Mouse (Mus musculus) retina, adult 2 months (tissue): ENCODE measurements at regions not wholly inside any gene's neighbourhood (a gene's known extent, or its start where the extent isn't known, plus 50 kb on each side); places are given as distances from the start of the nearest gene placed in this dataset.

Experiments
- DNase-seq: peaks from one replicate; pipeline ENCODE4 v3.0.0-alpha.2; 2012; ENCODE audit warnings: low read depth, low spot score

- no peak for DNase-seq
Observed at GRCm38 (mm10) chr2:12697209-12697608, 226.6 kb upstream of the Pter start.

GRCm38 (mm10) chr2:12699331-12699730 is 224.5 kb upstream of the Pter start:
- no peak for DNase-seq

GRCm38 (mm10) chr2:12707514-12707913 is 216.3 kb upstream of the Pter start:
- DNase-seq = no peak

GRCm38 (mm10) chr2:12709156-12709923 is 214.5 kb upstream of the Pter start:
- peak; percentile 54 for DNase-seq

- DNase-seq = no peak
Observed at GRCm38 (mm10) chr2:12709924-12710240, 214.0 kb upstream of the Pter start.

- DNase-seq = no peak
Observed at GRCm38 (mm10) chr2:12716124-12717012, 207.5 kb upstream of the Pter start.

- no peak for DNase-seq
Observed at GRCm38 (mm10) chr2:12729251-12729650, 194.6 kb upstream of the Pter start.

GRCm38 (mm10) chr2:12737140-12737539 is 186.7 kb upstream of the Pter start:
- no peak for DNase-seq

- no peak for DNase-seq
Observed at GRCm38 (mm10) chr2:12746856-12747255, 177.0 kb upstream of the Pter start.

- DNase-seq = no peak
Observed at GRCm38 (mm10) chr2:12758816-12759215, 165.0 kb upstream of the Pter start.

GRCm38 (mm10) chr2:12759931-12760330 is 163.9 kb upstream of the Pter start:
- no peak for DNase-seq

GRCm38 (mm10) chr2:12761461-12761860 is 162.4 kb upstream of the Pter start:
- DNase-seq = no peak

- no peak for DNase-seq
Observed at GRCm38 (mm10) chr2:12764510-12764909, 159.3 kb upstream of the Pter start.

GRCm38 (mm10) chr2:12765336-12765735 is 158.5 kb upstream of the Pter start:
- no peak for DNase-seq

- DNase-seq = no peak
Observed at GRCm38 (mm10) chr2:12776866-12777265, 147.0 kb upstream of the Pter start.

GRCm38 (mm10) chr2:12777696-12778095 is 146.1 kb upstream of the Pter start:
- DNase-seq = no peak

- DNase-seq = no peak
Observed at GRCm38 (mm10) chr2:12792596-12792995, 131.2 kb upstream of the Pter start.

- no peak for DNase-seq
Observed at GRCm38 (mm10) chr2:12797615-12798169, 126.1 kb upstream of the Pter start.

GRCm38 (mm10) chr2:12799153-12799925 is 124.5 kb upstream of the Pter start:
- no peak for DNase-seq

- DNase-seq = no peak
Observed at GRCm38 (mm10) chr2:12802667-12803066, 121.2 kb upstream of the Pter start.

- no peak for DNase-seq
Observed at GRCm38 (mm10) chr2:12805096-12805495, 118.7 kb upstream of the Pter start.

- DNase-seq = no peak
Observed at GRCm38 (mm10) chr2:12808466-12808865, 115.4 kb upstream of the Pter start.
